8 mouse cellular contexts compared by ENCODE assay signal in the genomic region with DNA sequence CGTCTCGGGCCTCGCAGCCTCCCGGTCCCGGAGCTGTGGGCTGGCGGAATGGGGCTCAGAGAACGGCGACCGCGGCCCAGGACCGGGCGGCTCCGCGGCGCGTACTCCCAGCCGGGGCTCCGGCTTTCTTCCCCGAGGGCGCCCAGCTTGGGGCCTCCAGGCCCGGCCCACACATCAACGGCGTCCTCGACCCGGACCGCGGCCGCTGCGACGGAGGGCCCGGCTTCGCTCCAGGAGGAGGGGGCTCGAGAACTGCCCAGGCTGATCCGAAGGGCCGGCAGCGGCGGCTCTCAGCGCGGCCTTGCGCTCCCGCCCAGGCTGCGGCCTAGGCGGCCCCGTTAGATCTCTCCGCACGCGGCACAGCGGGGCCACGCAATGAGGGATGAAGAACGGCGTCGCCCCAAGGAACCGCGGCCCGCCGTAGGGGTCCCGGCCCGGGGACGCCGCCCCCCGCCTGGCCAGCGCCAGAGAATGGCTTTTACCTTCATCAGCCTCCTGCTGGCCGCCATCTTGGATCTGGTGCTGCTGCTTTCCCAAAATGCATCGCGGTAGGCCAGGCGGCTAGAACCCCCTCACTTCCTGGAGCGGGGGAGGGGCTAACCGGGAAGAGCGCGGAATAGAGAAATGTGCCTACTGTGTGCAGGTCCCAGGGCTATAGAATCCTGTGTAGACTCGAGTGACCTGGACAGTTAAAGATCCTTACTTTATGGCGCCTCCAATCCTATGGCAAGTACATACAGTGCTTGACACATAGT. TPM values are rescaled to one million over a fixed set of nuclear protein-coding genes. Genes with fewer than 3 reads are reported as not detected.
DNase-seq lines count a peak whose midpoint lies in the region; ATAC-seq and TF ChIP-seq lines count a peak whose summit lies in the region.

No protein-coding gene starts in this region.

- peaks cover 16% of the 10 kb centered on the region for H3K4me1 ChIP-seq in bone marrow macrophage, adult 2 months (ENCODE audit: control insufficient read depth, insufficient read depth, low read length)
- peaks cover 10% of the 10 kb centered on the region for H3K4me1 ChIP-seq in embryonic facial prominence, embryonic 15.5 days
- peaks cover 8% of the 10 kb centered on the region for H3K4me1 ChIP-seq in kidney, embryonic 14.5 days (ENCODE audit: control insufficient read depth, insufficient read depth, low read length)
- peaks cover 10% of the 10 kb centered on the region; the same call in 1 of the 2 replicates for H3K4me1 ChIP-seq in limb, embryonic 14.5 days (ENCODE audit: control insufficient read depth, insufficient read depth, low read length)
- peaks cover 17% of the 10 kb centered on the region for H3K4me1 ChIP-seq in midbrain, embryonic 16.5 days (ENCODE audit: control insufficient read depth, insufficient read depth, low read length)

- TF ChIP-seq CTCF in bone marrow macrophage, adult 2 months (IDR thresholded peaks at IDR 0.05; ENCODE audit: low read depth, low read length): no peak

- no peaks in the 10 kb centered on the region for H3K36me3 ChIP-seq in embryonic facial prominence, embryonic 15.5 days
- 0 out of 2 replicates have a peak, but pooled peaks cover 2% of the 10 kb centered on the region for H3K36me3 ChIP-seq in kidney, embryonic 14.5 days (ENCODE audit: control insufficient read depth, insufficient read depth, low read length)
- peaks cover 9% of the 10 kb centered on the region; the same call in 1 of the 2 replicates for H3K36me3 ChIP-seq in limb, embryonic 14.5 days (ENCODE audit: control insufficient read depth, insufficient read depth, low read length)
- no peaks in the 10 kb centered on the region for H3K36me3 ChIP-seq in midbrain, embryonic 16.5 days (ENCODE audit: control insufficient read depth, insufficient read depth, low read length)

- peak overlapping the region; percentile 91 for H3K4me3 ChIP-seq in bone marrow macrophage, adult 2 months (ENCODE audit: insufficient read depth, low read length)
- peak overlapping the region; percentile 97 for H3K4me3 ChIP-seq in embryonic facial prominence, embryonic 15.5 days (replicated peaks)
- H3K4me3 ChIP-seq in kidney, embryonic 14.5 days (ENCODE audit: low read length): peak overlapping the region; percentile 87
- H3K4me3 ChIP-seq in limb, embryonic 14.5 days (replicated peaks; ENCODE audit: low read length): peak overlapping the region; percentile 100
- peak overlapping the region; percentile 70 for H3K4me3 ChIP-seq in midbrain, embryonic 16.5 days (ENCODE audit: low read depth, low read length)

- peak; percentile 84 for ATAC-seq in embryonic facial prominence, embryonic 15.5 days (ENCODE audit: insufficient number of reproducible peaks, low FRiP score, low TSS enrichment, low read depth)
- peak; percentile 89 for ATAC-seq in kidney, embryonic 14.5 days (ENCODE audit: low FRiP score, low TSS enrichment)
- ATAC-seq in limb, embryonic 14.5 days (ENCODE audit: low FRiP score, low read depth): peak; percentile 90
- peak; percentile 91 for ATAC-seq in midbrain, embryonic 16.5 days

- WGBS in embryonic facial prominence, embryonic 15.5 days: under 1% methylated on average over 72 of the region's 72 CpGs
- under 1% methylated on average over 71 of the region's 72 CpGs for WGBS in kidney, embryonic 14.5 days
- WGBS in limb, embryonic 14.5 days: under 1% methylated on average over 47 of the region's 72 CpGs
- under 1% methylated on average over 63 of the region's 72 CpGs for WGBS in midbrain, embryonic 16.5 days

- DNase-seq in A20 (ENCODE audit: low read depth, low spot score): peak; percentile 90
- peak; percentile 78 to 80 for DNase-seq in heart, adult 9 months (ENCODE audit: low spot score in 2 of 2)
- peak; percentile 86 for DNase-seq in limb, embryonic 14.5 days (ENCODE audit: low spot score)
- peak; percentile 87 to 90 for DNase-seq in spleen, postnatal 10 days (ENCODE audit: low spot score in 2 of 2)

- peak overlapping the region; percentile 59 for H3K27ac ChIP-seq in bone marrow macrophage, adult 2 months (ENCODE audit: insufficient read depth, low read depth, low read length)
- peak overlapping the region; percentile 63 for H3K27ac ChIP-seq in embryonic facial prominence, embryonic 15.5 days (replicated peaks)
- peak overlapping the region; percentile 51; the same call in 1 of the 2 replicates for H3K27ac ChIP-seq in kidney, embryonic 14.5 days (ENCODE audit: low read depth, low read length)
- peak overlapping the region; percentile 82 for H3K27ac ChIP-seq in limb, embryonic 14.5 days (replicated peaks; ENCODE audit: low read depth, low read length)
- peak overlapping the region; percentile 79 for H3K27ac ChIP-seq in midbrain, embryonic 16.5 days (ENCODE audit: low read length)

- H3K27me3 ChIP-seq in embryonic facial prominence, embryonic 15.5 days: no peaks in the 10 kb centered on the region
- H3K27me3 ChIP-seq in kidney, embryonic 14.5 days (ENCODE audit: control insufficient read depth, insufficient read depth, low read length): no peaks in the 10 kb centered on the region; the same call in 1 of the 2 replicates
- H3K27me3 ChIP-seq in limb, embryonic 14.5 days (ENCODE audit: control insufficient read depth, insufficient read depth, low read length): no peaks in the 10 kb centered on the region
- H3K27me3 ChIP-seq in midbrain, embryonic 16.5 days (ENCODE audit: control insufficient read depth, insufficient read depth, low read depth, low read length): no peaks in the 10 kb centered on the region

- no peak for TF ChIP-seq POLR2A in bone marrow macrophage, adult 2 months (IDR thresholded peaks at IDR 0.05; ENCODE audit: borderline replicate concordance, low read depth, low read length)
- peak; percentile 48; the same call in 1 of the 2 replicates for TF ChIP-seq POLR2A in limb, embryonic 14.5 days (IDR thresholded peaks at IDR 0.05; ENCODE audit: borderline replicate concordance, extremely low read depth, insufficient read depth, insufficient read length)

- peak overlapping the region; percentile 99 for H3K9ac ChIP-seq in embryonic facial prominence, embryonic 15.5 days
- peak overlapping the region; percentile 98 for H3K9ac ChIP-seq in kidney, embryonic 14.5 days (ENCODE audit: low read depth, low read length)
- peak overlapping the region; percentile 100 for H3K9ac ChIP-seq in limb, embryonic 14.5 days (ENCODE audit: low read depth, low read length, severe bottlenecking)
- peak overlapping the region; percentile 98 for H3K9ac ChIP-seq in midbrain, embryonic 16.5 days (ENCODE audit: low read depth, low read length)

- H3K4me2 ChIP-seq in embryonic facial prominence, embryonic 15.5 days (replicated peaks): peak overlapping the region; percentile 72
- peak overlapping the region; percentile 63 for H3K4me2 ChIP-seq in kidney, embryonic 14.5 days (replicated peaks; ENCODE audit: low read depth, low read length)
- peak overlapping the region; percentile 58 for H3K4me2 ChIP-seq in limb, embryonic 14.5 days (replicated peaks; ENCODE audit: low read depth, low read length, severe bottlenecking)
- peak overlapping the region; percentile 76 for H3K4me2 ChIP-seq in midbrain, embryonic 16.5 days (ENCODE audit: low read length)

- H3K9me3 ChIP-seq in embryonic facial prominence, embryonic 15.5 days (replicated peaks): no peaks in the 10 kb centered on the region
- no peaks in the 10 kb centered on the region for H3K9me3 ChIP-seq in kidney, embryonic 14.5 days (ENCODE audit: control insufficient read depth, low read length)
- H3K9me3 ChIP-seq in limb, embryonic 14.5 days (ENCODE audit: control insufficient read depth, low read length): no peaks in the 10 kb centered on the region
- no peaks in the 10 kb centered on the region for H3K9me3 ChIP-seq in midbrain, embryonic 16.5 days (replicated peaks; ENCODE audit: control insufficient read depth, low read length, poor library complexity, severe bottlenecking)

RNA-seq across cellular contexts. Expression of a gene that starts 1.3 kb away (rescaled TPM):
- 208 and 222 TPM in 2 replicates for polyA plus RNA-seq in bone marrow macrophage, adult 2 months (2012; ENCODE audit: insufficient read depth, insufficient read length, missing spikeins)
- polyA plus RNA-seq in embryonic facial prominence, embryonic 15.5 days (2015; fragmentation: Nextera tagmentation; extraction: Ambion mirVana): 304 and 312 TPM in 2 replicates
- polyA plus RNA-seq in kidney, embryonic 14.5 days (2014; fragmentation: Nextera tagmentation; extraction: Ambion mirVana): 376 and 405 TPM in 2 replicates
- 91.1 and 124 TPM in 2 replicates for polyA plus RNA-seq in limb, embryonic 14.5 days (2012; rRNA removed)
- 304 and 323 TPM in 2 replicates for polyA plus RNA-seq in limb, embryonic 14.5 days (2014; fragmentation: Nextera tagmentation; extraction: Ambion mirVana)
- polyA plus RNA-seq in midbrain, embryonic 16.5 days (2015; fragmentation: Nextera tagmentation; extraction: Ambion mirVana): 264 and 291 TPM in 2 replicates

RNA-seq across cellular contexts. Expression of a gene that starts 7.3 kb away (rescaled TPM):
- polyA plus RNA-seq in bone marrow macrophage, adult 2 months (2012; ENCODE audit: insufficient read depth, insufficient read length, missing spikeins): not detected in 2 replicates
- 0.46 and 0.57 TPM in 2 replicates for polyA plus RNA-seq in embryonic facial prominence, embryonic 15.5 days (2015; fragmentation: Nextera tagmentation; extraction: Ambion mirVana)
- 0.27 and 0.37 TPM in 2 replicates for polyA plus RNA-seq in kidney, embryonic 14.5 days (2014; fragmentation: Nextera tagmentation; extraction: Ambion mirVana)
- 0.21 and 0.22 TPM in 2 replicates for polyA plus RNA-seq in limb, embryonic 14.5 days (2012; rRNA removed)
- 0.17 and 0.26 TPM in 2 replicates for polyA plus RNA-seq in limb, embryonic 14.5 days (2014; fragmentation: Nextera tagmentation; extraction: Ambion mirVana)
- 2.3 and 2.7 TPM in 2 replicates for polyA plus RNA-seq in midbrain, embryonic 16.5 days (2015; fragmentation: Nextera tagmentation; extraction: Ambion mirVana)

RNA-seq across cellular contexts. Expression of a gene that starts 32.2 kb away (rescaled TPM):
- 1.9 and 2.0 TPM in 2 replicates for polyA plus RNA-seq in bone marrow macrophage, adult 2 months (2012; ENCODE audit: insufficient read depth, insufficient read length, missing spikeins)
- 4.8 and 5.6 TPM in 2 replicates for polyA plus RNA-seq in embryonic facial prominence, embryonic 15.5 days (2015; fragmentation: Nextera tagmentation; extraction: Ambion mirVana)
- polyA plus RNA-seq in kidney, embryonic 14.5 days (2014; fragmentation: Nextera tagmentation; extraction: Ambion mirVana): 4.0 and 4.3 TPM in 2 replicates
- 7.8 and 9.1 TPM in 2 replicates for polyA plus RNA-seq in limb, embryonic 14.5 days (2012; rRNA removed)
- 4.6 and 4.9 TPM in 2 replicates for polyA plus RNA-seq in limb, embryonic 14.5 days (2014; fragmentation: Nextera tagmentation; extraction: Ambion mirVana)
- 7.6 and 9.5 TPM in 2 replicates for polyA plus RNA-seq in midbrain, embryonic 16.5 days (2015; fragmentation: Nextera tagmentation; extraction: Ambion mirVana)

RNA-seq across cellular contexts. Expression of a gene that starts 54.1 kb away (rescaled TPM):
- 0.31 TPM in 1 of 2 replicates, not detected in the other for polyA plus RNA-seq in bone marrow macrophage, adult 2 months (2012; ENCODE audit: insufficient read depth, insufficient read length, missing spikeins)
- polyA plus RNA-seq in embryonic facial prominence, embryonic 15.5 days (2015; fragmentation: Nextera tagmentation; extraction: Ambion mirVana): 0.80 and 1.2 TPM in 2 replicates
- 0.54 and 0.91 TPM in 2 replicates for polyA plus RNA-seq in kidney, embryonic 14.5 days (2014; fragmentation: Nextera tagmentation; extraction: Ambion mirVana)
- polyA plus RNA-seq in limb, embryonic 14.5 days (2012; rRNA removed): 2.7 and 3.5 TPM in 2 replicates
- polyA plus RNA-seq in limb, embryonic 14.5 days (2014; fragmentation: Nextera tagmentation; extraction: Ambion mirVana): 0.54 and 0.94 TPM in 2 replicates
- polyA plus RNA-seq in midbrain, embryonic 16.5 days (2015; fragmentation: Nextera tagmentation; extraction: Ambion mirVana): 3.3 and 4.4 TPM in 2 replicates

RNA-seq across cellular contexts. Expression of a gene that starts 56.7 kb away (rescaled TPM):
- polyA plus RNA-seq in bone marrow macrophage, adult 2 months (2012; ENCODE audit: insufficient read depth, insufficient read length, missing spikeins): 2.0 and 3.5 TPM in 2 replicates
- polyA plus RNA-seq in embryonic facial prominence, embryonic 15.5 days (2015; fragmentation: Nextera tagmentation; extraction: Ambion mirVana): 14.3 and 15.3 TPM in 2 replicates
- polyA plus RNA-seq in kidney, embryonic 14.5 days (2014; fragmentation: Nextera tagmentation; extraction: Ambion mirVana): 9.1 and 11.9 TPM in 2 replicates
- 14.1 and 15.5 TPM in 2 replicates for polyA plus RNA-seq in limb, embryonic 14.5 days (2012; rRNA removed)
- polyA plus RNA-seq in limb, embryonic 14.5 days (2014; fragmentation: Nextera tagmentation; extraction: Ambion mirVana): 9.0 and 11.8 TPM in 2 replicates
- 42.0 and 51.3 TPM in 2 replicates for polyA plus RNA-seq in midbrain, embryonic 16.5 days (2015; fragmentation: Nextera tagmentation; extraction: Ambion mirVana)

Comparison
In these comparisons a context has a peak if more than half of its experiments do, and no peak if none do; other contexts are left out.
1. Peak in every context shown above with its lines: DNase-seq, ATAC-seq, H3K4me3 ChIP-seq and H3K27ac ChIP-seq.